Mouse (Mus musculus): Measurements from ENCODE around the gene Spata33.

DNA sequence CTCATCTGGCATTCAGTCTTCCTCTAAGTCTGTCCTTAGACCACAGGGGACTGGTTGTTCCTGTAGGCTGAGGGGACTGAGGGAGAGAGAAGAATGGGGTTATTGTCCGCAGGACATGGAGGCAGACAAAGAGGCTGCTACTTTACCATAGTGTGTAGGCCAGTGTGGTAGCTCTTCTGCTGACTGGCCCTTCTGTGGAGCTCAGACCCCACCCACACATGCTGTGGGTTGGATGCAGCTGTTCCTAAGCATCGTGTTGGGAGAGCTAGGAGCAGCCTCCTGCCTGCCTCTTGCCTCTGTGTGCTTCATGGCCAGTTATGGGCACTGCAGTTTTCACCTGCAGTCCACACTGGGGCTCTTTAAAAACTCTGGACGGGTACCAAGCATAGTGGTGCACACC lies 44.5 kb downstream of the Spata33 start:
- TF ChIP-seq CTCF (IDR thresholded peaks at IDR 0.05; ENCODE audit: borderline replicate concordance, control insufficient read depth, extremely low read depth, insufficient read depth, low read length, poor library complexity) (no peak), POLR2A (IDR thresholded peaks at IDR 0.05; ENCODE audit: control insufficient read depth, extremely low read depth, insufficient read depth, low read length, poor library complexity) (no peak)

All from thymus, adult 2 months (tissue).